Mouse (Mus musculus) T-helper 1 cell (primary cell): ENCODE data around the gene Brpf3.
"Not testable (repeated sequence)": the region's sequence is repeated elsewhere in the genome, so short reads cannot be mapped to it uniquely, and the experiment has no call there.

Experiments
- in situ Hi-C: fragments of 300-600 bp; cut with MboI, MseI; formaldehyde crosslinking; loops from one replicate; pipeline ENCODE4 v1.15.1; 2025; ENCODE audit warnings: high pct_unique_total_duplicates

The Brpf3 gene

DNA sequence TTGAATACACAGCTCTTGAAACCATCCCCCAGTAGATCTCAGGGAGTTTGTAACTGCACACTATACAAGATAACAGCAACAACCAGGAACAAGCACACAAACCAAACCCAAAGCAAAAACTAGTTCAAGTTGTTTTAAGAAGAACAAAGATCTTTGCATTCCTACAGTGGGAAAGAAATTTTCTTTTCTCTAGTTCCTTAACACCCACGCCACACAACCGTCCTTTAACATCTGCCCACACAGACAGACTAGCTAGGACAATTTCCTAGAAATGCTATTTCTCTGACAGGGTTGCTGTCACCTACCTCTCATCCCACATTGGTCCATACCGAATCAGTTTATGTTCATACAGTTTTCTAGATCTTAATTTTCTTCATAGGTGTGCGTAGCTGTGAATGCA, 3.9 kb upstream of the Brpf3 start:
- in situ Hi-C loops, result no loop called here

GRCm38 (mm10) chr17:28799291-28800160, 1.4 kb upstream of the Brpf3 start:
- in situ Hi-C loops, result loop anchor here (5.0 kb wide), 1 partner anchor 102 kb away; no protein-coding TSS in a partner anchor

- in situ Hi-C loops, result loop anchor here (5.0 kb wide), 1 partner anchor 103 kb away; no protein-coding TSS in a partner anchor
These were observed 614 bp upstream of the Brpf3 start for GRCm38 (mm10) chr17:28800281-28800670.

DNA sequence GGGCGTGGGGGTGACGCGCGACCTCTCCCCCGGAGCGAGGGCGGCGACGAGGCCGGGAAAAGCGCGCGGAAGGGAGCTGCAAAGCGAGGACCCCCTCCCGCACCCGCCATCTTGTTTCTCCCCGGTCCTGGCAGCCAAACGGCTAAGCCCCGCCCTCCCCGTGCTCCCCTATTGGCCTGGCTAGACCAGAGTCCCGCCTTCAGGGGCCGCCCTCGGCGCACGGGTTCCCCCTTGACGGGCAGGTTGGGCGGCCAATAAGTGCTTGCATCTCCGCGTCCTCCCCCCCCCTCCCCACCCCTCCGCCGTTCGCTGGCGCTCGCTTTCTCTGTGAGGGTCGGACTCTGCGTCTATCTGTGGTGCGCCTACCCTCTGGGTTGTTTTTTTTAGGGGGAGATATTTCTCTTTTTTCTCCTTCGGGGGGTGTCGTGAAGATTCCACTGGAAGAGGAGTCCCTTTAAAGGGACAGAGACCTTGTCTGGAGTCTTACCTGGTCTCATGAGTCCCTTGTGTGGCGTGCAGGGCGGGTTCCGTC, 650 bp downstream of the Brpf3 start:
- in situ Hi-C loops, result loop anchor here (5.0 kb wide), 1 partner anchor 104 kb away; no protein-coding TSS in a partner anchor

DNA sequence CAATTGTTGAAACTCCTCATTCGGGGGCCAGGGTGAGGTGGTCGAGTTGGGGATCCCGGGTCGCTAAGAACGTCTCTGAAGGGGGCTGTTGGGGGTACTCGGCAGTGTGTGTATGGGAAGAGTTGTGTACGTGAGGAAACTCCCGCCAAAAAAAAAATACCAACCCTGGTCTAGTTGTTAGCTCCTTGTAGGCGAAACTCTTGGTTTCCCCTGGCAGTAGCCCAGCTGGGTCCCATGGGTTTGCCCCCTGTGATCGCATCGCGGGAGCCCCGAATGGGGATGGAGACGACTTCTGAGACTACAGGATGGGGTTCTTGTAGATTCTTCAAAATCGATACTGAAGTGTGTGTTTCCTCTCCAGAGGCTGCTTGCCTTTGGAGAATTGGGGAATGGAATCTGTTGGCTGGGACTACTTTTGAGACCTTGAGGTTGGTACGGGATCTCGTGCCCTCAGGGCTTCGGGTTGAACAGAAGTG, 1.2 kb downstream of the Brpf3 start:
- in situ Hi-C loops, result loop anchor here (5.0 kb wide), 1 partner anchor 105 kb away; no protein-coding TSS in a partner anchor

DNA sequence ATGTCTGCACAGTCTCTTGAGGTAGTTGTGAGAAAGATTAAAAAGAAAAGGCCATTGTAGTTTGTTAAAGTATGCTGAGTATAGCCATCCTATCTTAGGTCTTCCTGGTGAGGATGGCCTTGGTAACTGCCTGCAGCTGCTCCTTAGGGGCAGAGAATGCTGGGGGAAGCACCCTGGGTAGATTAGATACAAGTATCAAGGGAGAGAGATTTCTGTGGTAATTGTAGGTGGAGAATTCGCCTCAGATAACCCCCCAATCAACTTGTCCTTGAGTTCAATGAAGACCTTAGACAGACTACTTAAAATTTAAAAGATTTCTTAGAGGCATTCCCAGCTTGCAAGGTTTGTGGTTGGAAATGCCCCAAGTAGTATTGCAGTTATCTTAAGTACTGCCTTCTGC, 2.4 kb downstream of the Brpf3 start:
- in situ Hi-C loops, result loop anchor here (5.0 kb wide), 1 partner anchor 106 kb away; no protein-coding TSS in a partner anchor

GRCm38 (mm10) chr17:28804973-28805372, 4.1 kb downstream of the Brpf3 start:
- in situ Hi-C loops, result loop anchor here (5.0 kb wide), 1 partner anchor 108 kb away; no protein-coding TSS in a partner anchor

DNA sequence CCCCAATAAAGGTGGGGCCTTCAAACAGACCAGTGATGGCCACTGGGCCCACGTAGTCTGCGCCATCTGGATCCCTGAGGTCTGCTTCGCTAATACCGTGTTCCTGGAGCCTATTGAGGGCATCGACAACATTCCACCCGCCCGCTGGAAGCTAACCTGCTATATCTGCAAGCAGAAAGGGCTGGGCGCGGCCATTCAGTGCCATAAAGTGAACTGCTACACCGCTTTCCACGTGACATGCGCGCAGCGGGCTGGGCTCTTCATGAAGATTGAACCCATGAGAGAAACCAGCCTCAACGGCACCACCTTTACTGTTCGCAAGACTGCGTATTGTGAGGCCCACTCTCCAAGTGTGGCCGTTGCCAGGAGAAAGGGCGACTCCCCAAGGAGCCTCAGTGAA, 5.9 kb downstream of the Brpf3 start:
- in situ Hi-C loops, result no loop called here

- in situ Hi-C loops, result no loop called here
These were observed 7.8 kb downstream of the Brpf3 start for GRCm38 (mm10) chr17:28808714-28809113.

GRCm38 (mm10) chr17:28809175-28809831, 8.4 kb downstream of the Brpf3 start:
- in situ Hi-C loops, result no loop called here

DNA sequence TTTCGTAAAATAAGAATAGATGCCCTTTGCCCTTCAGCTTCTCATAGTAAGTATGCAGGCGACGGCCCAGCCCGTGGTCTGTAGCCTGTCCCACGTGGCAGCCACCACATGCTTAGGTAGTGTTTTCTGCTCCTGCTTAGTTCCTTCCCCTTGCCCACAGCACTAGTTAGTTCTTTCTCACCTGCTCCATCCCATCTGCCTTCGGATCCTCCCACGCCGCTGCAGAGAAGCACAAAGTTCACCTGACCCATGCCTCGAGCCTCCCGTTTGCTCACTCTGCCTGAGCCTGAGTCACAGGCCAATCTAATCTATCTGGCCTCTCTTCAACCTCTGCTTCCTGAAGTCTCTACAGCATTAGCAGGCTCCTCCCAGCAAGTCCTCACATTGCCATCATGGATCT, 11.5 kb downstream of the Brpf3 start:
- in situ Hi-C loops, result no loop called here

DNA sequence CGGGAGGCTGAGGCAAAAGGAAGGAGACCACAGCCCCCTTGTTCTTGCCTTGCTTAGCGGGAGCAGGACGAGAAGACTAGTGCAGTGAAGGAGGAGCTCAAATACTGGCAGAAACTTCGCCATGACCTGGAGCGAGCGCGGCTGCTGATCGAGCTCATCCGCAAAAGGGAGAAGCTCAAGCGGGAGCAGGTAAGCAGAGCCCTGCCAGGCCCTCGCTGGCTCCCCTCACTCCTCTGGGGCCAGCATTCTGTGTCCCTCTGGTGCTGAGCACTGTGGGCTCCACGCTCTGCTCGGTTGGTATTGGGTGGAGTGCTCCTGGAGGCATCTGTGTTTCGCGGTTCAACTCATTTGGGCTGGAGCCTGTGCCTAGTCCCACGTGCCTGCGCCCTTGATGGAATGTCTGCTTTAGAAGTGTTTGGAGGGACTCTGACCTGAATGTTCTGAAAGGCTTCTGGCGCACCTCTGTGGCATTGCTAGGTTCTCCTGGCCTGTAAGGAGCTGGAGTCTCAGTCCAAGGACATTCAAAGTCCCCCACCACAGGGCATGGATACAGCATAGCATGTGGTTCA, 13.7 kb downstream of the Brpf3 start:
- in situ Hi-C loops, result no loop called here

GRCm38 (mm10) chr17:28815384-28816004, 14.6 kb downstream of the Brpf3 start:
- in situ Hi-C loops, result no loop called here

DNA sequence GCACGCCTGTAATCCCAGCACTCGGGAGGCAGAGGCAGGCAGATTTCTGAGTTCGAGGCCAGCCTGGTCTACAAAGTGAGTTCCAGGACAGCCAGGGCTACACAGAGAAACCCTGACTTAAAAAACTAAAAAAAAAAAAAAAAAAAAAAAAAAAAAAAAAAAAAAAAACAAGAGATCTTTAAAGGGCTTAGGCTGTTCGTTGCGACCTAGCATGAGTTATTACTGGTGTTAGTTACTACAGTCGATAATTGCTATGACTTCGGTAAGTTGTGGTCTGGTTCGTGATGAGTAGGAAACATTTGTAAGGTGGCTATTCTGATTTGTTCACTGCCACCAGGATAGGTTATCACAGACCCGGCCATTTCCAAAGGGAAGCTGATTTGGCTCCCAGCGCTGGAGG, 15.4 kb downstream of the Brpf3 start:
- in situ Hi-C loops, result not testable (repeated sequence)

- in situ Hi-C loops, result no loop called here
These were observed 16.3 kb downstream of the Brpf3 start for GRCm38 (mm10) chr17:28816875-28817811.

DNA sequence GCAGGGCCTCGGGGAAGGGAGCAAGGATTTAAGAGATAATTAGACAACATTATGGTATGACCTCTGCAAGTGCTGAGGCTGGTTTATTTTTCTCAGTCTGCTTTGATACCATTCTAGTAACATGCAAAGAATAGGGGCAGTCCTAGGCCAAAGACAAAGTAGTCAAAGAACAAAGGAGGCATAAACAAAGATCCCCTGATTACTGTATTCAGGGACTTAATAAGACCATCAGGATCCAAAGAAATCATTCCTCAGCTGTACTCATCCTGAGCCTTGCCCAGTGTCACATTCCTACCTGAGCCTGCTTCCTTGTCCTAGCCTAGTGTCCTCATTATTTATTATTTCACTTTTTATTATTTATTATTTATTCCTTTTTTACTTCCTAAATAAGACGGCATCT, 19.3 kb downstream of the Brpf3 start:
- in situ Hi-C loops, result no loop called here

DNA sequence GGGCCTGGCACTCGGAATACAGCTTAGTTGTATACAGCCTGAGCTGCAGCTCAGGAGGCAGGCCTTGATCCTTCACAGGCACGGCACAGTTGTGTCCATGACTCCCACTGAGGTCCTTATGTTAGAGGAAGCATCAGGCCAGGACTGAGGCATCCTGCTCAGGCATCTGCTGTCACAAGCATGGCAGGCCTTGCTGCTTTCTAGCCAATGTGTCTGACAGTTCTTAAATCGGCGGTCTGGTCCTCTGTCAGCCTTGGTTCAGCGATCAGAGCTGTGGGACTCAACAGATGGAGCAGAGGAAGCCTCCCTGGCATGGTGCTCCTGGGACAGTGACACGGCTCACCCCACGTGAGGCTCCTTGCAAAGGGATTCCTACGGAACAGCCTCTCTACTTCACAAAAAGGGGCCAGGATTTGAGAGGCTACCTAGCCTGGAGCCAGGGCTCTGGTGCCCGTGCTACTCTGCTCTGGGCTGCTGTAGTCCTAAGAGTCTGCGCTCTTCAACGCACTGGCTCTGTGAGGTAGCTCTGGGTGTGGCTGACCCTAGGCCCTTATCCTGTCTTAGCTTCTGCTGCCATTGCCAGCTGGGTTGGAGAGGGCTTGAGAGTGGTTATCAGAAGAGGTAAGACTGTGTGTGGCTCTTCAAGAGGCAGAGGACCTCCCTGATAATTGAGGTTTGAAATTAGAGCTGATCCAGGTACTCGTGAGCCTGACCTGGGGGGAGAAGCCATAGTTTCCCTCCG, 22.3 kb downstream of the Brpf3 start:
- in situ Hi-C loops, result no loop called here

DNA sequence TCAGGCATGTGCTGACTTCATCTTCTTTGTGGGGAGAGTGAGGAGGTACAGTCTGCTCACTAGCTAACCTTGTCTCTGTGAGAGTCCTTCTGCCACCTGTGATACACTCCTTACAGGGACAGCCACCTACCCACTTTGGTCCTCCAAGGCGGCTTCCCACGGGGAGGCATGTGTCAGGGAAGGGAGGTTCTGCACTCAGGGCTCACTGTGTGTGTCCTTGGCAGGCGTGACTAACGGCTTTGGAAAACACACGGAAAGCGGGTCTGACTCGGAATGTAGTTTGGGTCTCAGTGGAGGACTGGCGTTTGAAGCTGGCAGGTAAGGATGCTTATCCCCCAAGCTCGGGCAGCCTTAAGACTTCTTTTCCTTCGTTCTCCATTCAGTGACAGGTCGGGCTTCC, 22.9 kb downstream of the Brpf3 start:
- in situ Hi-C loops, result no loop called here

GRCm38 (mm10) chr17:28824896-28825295, 24.0 kb downstream of the Brpf3 start:
- in situ Hi-C loops, result no loop called here
